Comparison of ENCODE assay signal across 21 mouse cellular contexts in the genomic region with DNA sequence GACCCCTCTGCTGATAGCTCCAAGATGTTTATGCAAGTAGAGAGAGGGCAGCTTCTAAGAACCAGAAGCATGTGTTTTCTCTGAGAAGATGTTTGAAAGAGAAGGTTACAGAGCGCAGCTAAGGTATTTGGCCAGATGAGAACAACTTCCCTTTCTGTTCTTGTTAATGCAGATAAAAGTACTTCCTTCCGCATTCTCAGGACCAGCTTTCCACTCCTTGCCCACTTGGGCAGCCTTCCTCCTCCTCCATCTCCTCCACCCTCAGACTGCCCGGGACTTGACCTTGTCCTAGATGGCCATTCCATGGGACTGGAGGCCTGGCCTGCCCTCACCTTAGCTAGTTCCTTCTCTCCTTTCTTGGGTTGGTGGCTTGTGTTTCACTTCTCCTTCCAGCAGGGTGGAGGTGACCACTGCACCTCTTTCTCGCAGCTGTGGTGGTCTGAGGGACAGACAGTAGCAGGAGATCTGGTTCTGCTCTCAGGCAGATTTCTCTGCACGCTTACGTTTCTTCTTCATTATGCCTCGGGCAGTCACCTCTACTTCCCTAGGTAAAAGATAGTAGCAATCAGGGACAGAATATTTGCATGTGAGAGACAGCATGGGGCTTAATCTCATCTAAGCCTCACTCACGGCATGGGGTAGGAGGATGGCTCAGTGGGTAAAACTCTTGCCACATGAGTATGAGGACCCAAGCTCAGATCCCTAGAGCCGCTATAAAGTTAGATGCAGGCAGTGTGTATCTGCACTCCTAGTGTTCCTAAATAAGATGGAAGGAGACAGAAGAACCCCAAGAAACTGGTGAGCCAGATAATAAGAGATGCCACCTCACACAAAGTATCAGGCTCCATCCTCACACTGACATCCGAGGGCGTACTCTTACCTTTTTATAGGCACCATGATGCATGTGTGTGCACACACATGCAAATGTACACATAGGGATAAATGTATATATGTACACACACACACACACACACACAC. TPM values are rescaled to one million over a fixed set of nuclear protein-coding genes. Genes with fewer than 3 reads are reported as not detected.
DNase-seq lines count a peak whose midpoint lies in the region; ATAC-seq and TF ChIP-seq lines count a peak whose summit lies in the region.
"Had no signal": no experiment of that assay in that cellular context is flagged by ENCODE, and none has a peak within 500 bp of the region (broad histone marks: within the 10 kb centered on the region; RNA-seq: fewer than 3 reads in every experiment).

No protein-coding gene starts in this region.

- H3K36me3 ChIP-seq in midbrain, embryonic 11.5 days (ENCODE audit: control insufficient read depth, insufficient read depth, low read length): no peaks in the 10 kb centered on the region
- no peaks in the 10 kb centered on the region for H3K36me3 ChIP-seq in midbrain, embryonic 14.5 days (ENCODE audit: control insufficient read depth, insufficient read depth, low read length)
- H3K36me3 ChIP-seq: forebrain, embryonic 15.5 days; heart, embryonic 10.5 days; limb, embryonic 12.5 days had no signal

- no peak overlapping the region for H3K4me3 ChIP-seq in midbrain, embryonic 11.5 days (ENCODE audit: low read depth, low read length)
- no peak overlapping the region for H3K4me3 ChIP-seq in midbrain, embryonic 14.5 days (replicated peaks; ENCODE audit: low read depth, low read length)
- H3K4me3 ChIP-seq in cerebellum, adult 2 months (replicated peaks; ENCODE audit: insufficient read depth, low read depth, low read length): no peak overlapping the region
- H3K4me3 ChIP-seq: forebrain, embryonic 15.5 days; heart, embryonic 10.5 days; limb, embryonic 12.5 days; myocyte had no signal

- no peak for TF ChIP-seq CTCF in cerebellum, adult 2 months (IDR thresholded peaks at IDR 0.05; ENCODE audit: borderline replicate concordance, insufficient read depth, low read depth, low read length)

- peak; percentile 78 for DNase-seq in midbrain, embryonic 11.5 days (ENCODE audit: low spot score, missing footprints)
- DNase-seq in midbrain, embryonic 14.5 days: no peak
- peak; percentile 65 to 68 for DNase-seq in monocyte, adult 2 months (ENCODE audit: low read depth in 1 of 2, low spot score in 2 of 2)
- DNase-seq in left cerebral cortex, adult 11 months (ENCODE audit: low spot score): no peak
- DNase-seq in cerebellum, adult 2 months: no peak
- no peak for DNase-seq in adipocyte (ENCODE audit: low spot score)
- no peak for DNase-seq in layer of hippocampus, adult 8-10 months (ENCODE audit: low spot score in 2 of 2)
- DNase-seq: adrenal gland, postnatal 14 days; cerebellum, postnatal 10 days; gastrocnemius, postnatal 10 days; kidney, adult 18-20 months; kidney, postnatal 14 days; right cerebral cortex, postnatal 14 days; thymus, postnatal 4 days had no signal

- peaks cover 18% of the 10 kb centered on the region for H3K4me1 ChIP-seq in midbrain, embryonic 11.5 days (ENCODE audit: control insufficient read depth, insufficient read depth, low read length)
- peaks cover 17% of the 10 kb centered on the region for H3K4me1 ChIP-seq in midbrain, embryonic 14.5 days (ENCODE audit: control insufficient read depth, insufficient read depth, low read length)
- peaks cover 7% of the 10 kb centered on the region; the same call in 1 of the 2 replicates for H3K4me1 ChIP-seq in cerebellum, adult 2 months (ENCODE audit: control insufficient read depth, insufficient read depth, low read length)

- H3K9me3 ChIP-seq in midbrain, embryonic 11.5 days (ENCODE audit: control insufficient read depth, low read length): no peaks in the 10 kb centered on the region
- no peaks in the 10 kb centered on the region for H3K9me3 ChIP-seq in midbrain, embryonic 14.5 days (ENCODE audit: control insufficient read depth, low read length)
- H3K9me3 ChIP-seq: forebrain, embryonic 15.5 days; heart, embryonic 10.5 days; limb, embryonic 12.5 days had no signal

- ATAC-seq in midbrain, embryonic 11.5 days (ENCODE audit: low FRiP score): no peak
- no peak for ATAC-seq in midbrain, embryonic 14.5 days (ENCODE audit: low FRiP score, low TSS enrichment)
- peak; percentile 79 to 83 for ATAC-seq in hematopoietic stem cell, adult 5-6 weeks (replicated peaks in 1 of 2; ENCODE audit: insufficient read depth in 1 of 2, low FRiP score in 2 of 2, low TSS enrichment in 1 of 2, low read depth in 1 of 2, poor library complexity in 2 of 2, severe bottlenecking in 2 of 2)
- ATAC-seq: forebrain, embryonic 15.5 days; hindbrain, postnatal 0 days had no signal

- no peaks in the 10 kb centered on the region for H3K27me3 ChIP-seq in midbrain, embryonic 11.5 days (ENCODE audit: control insufficient read depth, insufficient read depth, low read length)
- no peaks in the 10 kb centered on the region for H3K27me3 ChIP-seq in midbrain, embryonic 14.5 days (ENCODE audit: control insufficient read depth, insufficient read depth, low read length)
- no peaks in the 10 kb centered on the region for H3K27me3 ChIP-seq in cerebellum, adult 2 months (ENCODE audit: control insufficient read depth, insufficient read depth, low read length)
- H3K27me3 ChIP-seq: forebrain, embryonic 15.5 days had no signal

- WGBS in midbrain, embryonic 11.5 days: 79% methylated on average over 11 of the region's 11 CpGs
- WGBS in midbrain, embryonic 14.5 days: 81% methylated on average over 11 of the region's 11 CpGs
- 87% methylated on average over 11 of the region's 11 CpGs for WGBS in cerebellum, adult 2 months

- no peak overlapping the region for H3K4me2 ChIP-seq in midbrain, embryonic 11.5 days
- no peak overlapping the region for H3K4me2 ChIP-seq in midbrain, embryonic 14.5 days (ENCODE audit: low read length)
- H3K4me2 ChIP-seq: forebrain, embryonic 15.5 days; limb, embryonic 12.5 days had no signal

- H3K9ac ChIP-seq in midbrain, embryonic 11.5 days (ENCODE audit: low read length): no peak overlapping the region
- H3K9ac ChIP-seq in midbrain, embryonic 14.5 days (replicated peaks; ENCODE audit: low read length): no peak overlapping the region
- H3K9ac ChIP-seq: forebrain, embryonic 15.5 days; limb, embryonic 12.5 days; liver, embryonic 14.5 days had no signal

- no peak overlapping the region for H3K27ac ChIP-seq in midbrain, embryonic 11.5 days (ENCODE audit: low read depth, low read length)
- H3K27ac ChIP-seq in midbrain, embryonic 14.5 days (replicated peaks; ENCODE audit: low read depth, low read length): no peak overlapping the region
- no peak overlapping the region for H3K27ac ChIP-seq in cerebellum, adult 2 months (ENCODE audit: insufficient read depth, low read length)
- H3K27ac ChIP-seq: forebrain, embryonic 15.5 days; heart, embryonic 10.5 days; hindbrain, postnatal 0 days; limb, embryonic 12.5 days; liver, embryonic 14.5 days had no signal

- no peak for TF ChIP-seq POLR2A in cerebellum, adult 2 months (IDR thresholded peaks at IDR 0.05; ENCODE audit: borderline replicate concordance, insufficient read depth, low read length)

RNA-seq across cellular contexts. Expression of a gene that starts 35.7 kb away (rescaled TPM):
- 1.7 and 2.1 TPM in 2 replicates for polyA plus RNA-seq in midbrain, embryonic 11.5 days (2014; fragmentation: Nextera tagmentation; extraction: Ambion mirVana)
- 3.8 and 4.6 TPM in 2 replicates for polyA plus RNA-seq in midbrain, embryonic 14.5 days (2014; fragmentation: Nextera tagmentation; extraction: Ambion mirVana)
- total RNA-seq in hematopoietic stem cell, adult 5-6 weeks (2017): 21.6 and 29.8 TPM in 2 replicates
- polyA plus RNA-seq in cerebellum, adult 2 months (2012; rRNA removed): 44.3 and 49.0 TPM in 2 replicates
- total RNA-seq in layer of hippocampus, adult 8-10 months (2022): 100 to 1,000 TPM; 114 to 124 (median 115) TPM

Comparison
In these comparisons a context has a peak if more than half of its experiments do, and no peak if none do; other contexts are left out.
1. DNase-seq: peak in midbrain, embryonic 11.5 days (single experiment) and monocyte, adult 2 months (2 of 2); none in midbrain, embryonic 14.5 days (single experiment), left cerebral cortex, adult 11 months (single experiment), cerebellum, adult 2 months (0 of 2), adipocyte (single experiment) and layer of hippocampus, adult 8-10 months (0 of 2).
2. ATAC-seq: peak in hematopoietic stem cell, adult 5-6 weeks (2 of 2); none in midbrain, embryonic 11.5 days (single experiment) and midbrain, embryonic 14.5 days (single experiment).